Mouse (Mus musculus) lung, postnatal 36 days (tissue): ENCODE results near the gene 3110082I17Rik.
"Not testable (repeated sequence)": the region's sequence is repeated elsewhere in the genome, so short reads cannot be mapped to it uniquely, and the experiment has no call there.

Experiments
- DNase-seq: peaks from one replicate; pipeline ENCODE4 v3.0.0; 2022; ENCODE audit warnings: mixed read lengths

Gene 3110082I17Rik

GRCm38 (mm10) chr5:139347225-139347624 is 113.1 kb downstream of the 3110082I17Rik start:
- no peak for DNase-seq

- DNase-seq, result no peak
Measured at GRCm38 (mm10) chr5:139345364-139345714, 115.0 kb downstream of the 3110082I17Rik start.

- peak; percentile 97 for DNase-seq
Measured at GRCm38 (mm10) chr5:139344687-139345363, 115.5 kb downstream of the 3110082I17Rik start.

- DNase-seq, result peak; percentile 86
Measured at GRCm38 (mm10) chr5:139344021-139344686, 116.2 kb downstream of the 3110082I17Rik start.

- DNase-seq, result no peak
Measured at GRCm38 (mm10) chr5:139338891-139339290, 121.4 kb downstream of the 3110082I17Rik start.

GRCm38 (mm10) chr5:139338403-139338802 is 121.9 kb downstream of the 3110082I17Rik start:
- DNase-seq, result peak; percentile 60

- DNase-seq, result no peak
Measured at GRCm38 (mm10) chr5:139337826-139338370, 122.4 kb downstream of the 3110082I17Rik start.

GRCm38 (mm10) chr5:139335634-139336033 is 124.7 kb downstream of the 3110082I17Rik start:
- no peak for DNase-seq

GRCm38 (mm10) chr5:139334394-139334793 is 125.9 kb downstream of the 3110082I17Rik start:
- not testable (repeated sequence) for DNase-seq

- DNase-seq, result no peak
Measured at GRCm38 (mm10) chr5:139333301-139334013, 126.9 kb downstream of the 3110082I17Rik start.

GRCm38 (mm10) chr5:139332590-139333272 is 127.6 kb downstream of the 3110082I17Rik start:
- DNase-seq, result no peak

- DNase-seq, result peak; percentile 88
Measured at GRCm38 (mm10) chr5:139331742-139332141, 128.6 kb downstream of the 3110082I17Rik start.

- DNase-seq, result no peak
Measured at GRCm38 (mm10) chr5:139330766-139331165, 129.6 kb downstream of the 3110082I17Rik start.

- no peak for DNase-seq
Measured at GRCm38 (mm10) chr5:139327634-139328020, 132.7 kb downstream of the 3110082I17Rik start.

- no peak for DNase-seq
Measured at GRCm38 (mm10) chr5:139326986-139327633, 133.2 kb downstream of the 3110082I17Rik start.

GRCm38 (mm10) chr5:139326111-139326696 is 134.1 kb downstream of the 3110082I17Rik start:
- no peak for DNase-seq

GRCm38 (mm10) chr5:139325395-139325966 is 134.8 kb downstream of the 3110082I17Rik start, which contains the start of gene Adap1:
TSS of gene Adap1 (minus strand) at chr5:139325622.
- DNase-seq, result peak; percentile 53

GRCm38 (mm10) chr5:139324691-139325394 is 135.5 kb downstream of the 3110082I17Rik start:
- peak; percentile 66 for DNase-seq

- peak; percentile 26 for DNase-seq
Measured at GRCm38 (mm10) chr5:139324045-139324491, 136.3 kb downstream of the 3110082I17Rik start.

GRCm38 (mm10) chr5:139323260-139323924 is 136.9 kb downstream of the 3110082I17Rik start:
- peak; percentile 33 for DNase-seq
